Mouse (Mus musculus): Measurements from ENCODE around the gene Lpp. TPM values are rescaled to one million over a fixed set of nuclear protein-coding genes. Genes with fewer than 3 reads are reported as not detected.

Lpp gene
- polyA plus RNA-seq, 1 experiment from 2014 or later: 11.9 TPM

DNA sequence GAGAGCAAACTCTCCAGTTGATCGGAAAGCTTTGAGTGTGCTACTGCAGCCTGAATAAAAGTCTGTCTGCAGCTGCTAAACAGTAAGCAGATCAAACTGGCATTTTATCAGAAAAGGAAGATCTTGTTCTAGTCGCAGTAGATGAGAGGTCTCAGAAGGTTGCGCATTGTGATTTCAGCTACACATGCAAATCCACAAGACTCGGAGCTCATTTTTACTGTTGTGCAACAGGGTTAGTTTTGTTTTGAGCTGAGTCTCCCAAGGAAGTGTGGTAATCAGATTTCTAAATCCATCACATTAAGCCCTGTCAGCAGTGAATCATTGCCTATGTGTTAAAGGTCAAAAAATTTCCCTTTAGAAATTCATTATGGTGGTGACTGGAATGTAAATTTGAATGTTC lies 540.4 kb downstream of the Lpp start:
- no peak overlapping the region for H3K4me2 ChIP-seq
- H3K4me3 ChIP-seq: no peak overlapping the region
- no peak overlapping the region for H3K9ac ChIP-seq
- no peaks in the 10 kb centered on the region for H3K9me3 ChIP-seq
- no peak for ATAC-seq (ENCODE audit: low FRiP score)
- 84% methylated on average over 4 of the region's 4 CpGs for WGBS
- no peaks in the 10 kb centered on the region for H3K27me3 ChIP-seq
- no peak overlapping the region for H3K27ac ChIP-seq
- H3K36me3 ChIP-seq: no peaks in the 10 kb centered on the region
- 0 out of 2 replicates have a peak, but pooled peaks cover 2% of the 10 kb centered on the region for H3K4me1 ChIP-seq (replicated peaks)

DNA sequence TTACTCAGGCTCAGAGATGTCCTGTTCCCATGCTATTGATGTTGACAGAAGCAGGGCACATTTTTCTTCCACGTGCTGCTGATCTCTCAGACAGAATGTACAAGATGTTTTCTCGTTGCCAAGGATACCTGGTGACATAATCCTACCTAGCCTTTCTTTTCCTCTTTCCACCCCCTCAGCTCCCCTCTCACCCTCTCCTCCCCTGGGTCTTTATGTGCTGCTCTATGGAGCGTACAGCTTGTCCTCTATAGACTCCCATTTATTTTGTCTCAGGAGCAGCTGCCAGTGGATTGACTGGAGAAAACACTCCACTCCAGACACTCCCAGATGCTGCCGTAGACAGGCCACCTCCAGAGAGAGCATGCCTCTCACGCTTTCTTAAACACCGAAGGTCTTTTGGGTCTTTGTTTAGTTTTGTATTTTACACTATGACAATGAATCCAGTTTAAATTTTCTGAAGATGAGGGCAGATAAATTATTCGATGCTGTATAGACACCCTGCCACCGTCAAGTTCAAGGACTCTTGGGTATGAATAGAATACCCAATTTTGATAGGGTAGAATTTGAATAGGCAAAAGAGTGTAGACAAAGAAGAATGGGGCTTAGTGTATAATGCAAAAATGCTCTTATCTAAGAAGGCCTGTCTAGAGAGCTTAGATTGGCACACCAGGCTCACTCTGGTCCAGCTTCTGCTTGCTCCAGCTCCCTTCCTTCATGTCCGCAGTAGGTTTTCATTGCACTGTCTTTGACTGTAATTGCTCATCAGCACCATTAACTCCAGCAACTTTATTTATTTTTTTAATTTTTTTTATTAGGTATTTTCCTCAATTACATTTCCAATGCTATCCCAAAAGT lies 548.2 kb downstream of the Lpp start:
- Histone ChIP-seq H3K4me2 (no peak overlapping the region), H3K27ac (no peak overlapping the region), H3K9me3 (no peaks in the 10 kb centered on the region), H3K4me1 (replicated peaks) (peaks cover 16% of the 10 kb centered on the region), H3K9ac (no peak overlapping the region), H3K4me3 (no peak overlapping the region), H3K27me3 (no peaks in the 10 kb centered on the region), H3K36me3 (no peaks in the 10 kb centered on the region)
- 29% methylated on average over 9 of the region's 9 CpGs for WGBS
- ATAC-seq (ENCODE audit: low FRiP score): peak; percentile 77

DNA sequence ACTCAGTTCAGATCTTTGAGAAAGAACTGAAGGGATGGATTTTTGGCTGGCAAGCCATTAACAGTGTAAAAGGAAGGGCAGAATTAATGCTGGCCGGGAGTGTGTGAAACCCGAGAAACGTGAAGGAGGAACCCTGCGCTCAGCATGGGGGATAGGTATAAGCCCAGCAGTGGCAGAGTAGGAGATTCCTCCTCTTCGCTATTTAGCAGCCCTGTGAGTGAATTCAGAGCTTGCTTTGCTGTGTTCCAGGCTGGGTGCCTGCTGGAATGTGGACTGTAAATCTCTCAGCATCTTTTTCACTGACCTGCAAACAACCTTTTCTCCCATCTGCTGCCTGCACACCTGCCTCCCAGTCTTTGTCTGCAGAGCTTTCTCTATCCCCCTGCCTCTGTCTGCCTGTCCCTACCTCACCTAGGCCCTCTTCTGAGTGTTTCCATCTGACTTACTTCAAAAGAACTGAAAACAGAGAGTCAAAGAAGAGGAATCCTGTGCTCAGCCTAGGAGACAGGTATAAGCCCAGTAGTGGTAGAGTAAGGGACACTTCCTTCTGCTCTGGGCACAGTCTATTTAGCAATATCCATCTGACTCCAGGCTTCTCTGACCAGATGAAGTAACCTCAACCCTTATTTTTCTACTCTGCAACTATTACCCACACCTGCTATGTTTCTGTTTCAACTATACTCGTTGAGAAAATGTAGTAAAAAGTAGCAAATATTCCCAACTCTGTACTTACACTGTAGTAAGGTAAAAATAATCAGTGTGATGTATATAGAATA lies 550.4 kb downstream of the Lpp start:
- 35% methylated on average over 6 of the region's 6 CpGs for WGBS
- Histone ChIP-seq H3K27me3 (no peaks in the 10 kb centered on the region), H3K4me3 (no peak overlapping the region), H3K9ac (no peak overlapping the region), H3K27ac (no peak overlapping the region), H3K4me1 (replicated peaks) (peaks cover 16% of the 10 kb centered on the region), H3K36me3 (no peaks in the 10 kb centered on the region), H3K9me3 (no peaks in the 10 kb centered on the region), H3K4me2 (no peak overlapping the region)
- no peak for ATAC-seq (ENCODE audit: low FRiP score)

DNA sequence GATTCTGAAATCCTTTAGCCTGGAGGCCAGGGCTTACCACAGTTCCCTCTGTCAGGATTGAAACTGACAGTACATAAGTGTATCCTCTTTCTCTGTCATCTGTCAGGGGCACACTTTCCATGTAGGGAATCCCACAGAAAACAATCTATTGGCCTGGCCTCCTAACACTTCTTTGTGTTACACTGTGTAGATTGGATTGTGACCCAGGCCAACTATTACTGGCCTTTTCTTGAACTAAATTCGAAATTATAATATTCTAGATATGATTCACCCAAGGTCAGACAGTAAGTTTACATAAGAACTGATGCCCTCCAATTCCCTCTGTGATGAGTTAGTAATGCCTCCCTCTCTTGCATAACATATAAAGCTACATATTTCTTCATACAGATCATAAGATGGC lies 553.0 kb downstream of the Lpp start:
- no peaks in the 10 kb centered on the region for H3K27me3 ChIP-seq
- H3K4me1 ChIP-seq (replicated peaks): peaks cover 14% of the 10 kb centered on the region
- H3K4me3 ChIP-seq: no peak overlapping the region
- ATAC-seq (ENCODE audit: low FRiP score): no peak
- H3K9me3 ChIP-seq: no peaks in the 10 kb centered on the region
- 79% methylated on average over 1 of the region's 1 CpGs for WGBS
- no peak overlapping the region for H3K4me2 ChIP-seq
- no peak overlapping the region for H3K9ac ChIP-seq
- H3K27ac ChIP-seq: no peak overlapping the region
- H3K36me3 ChIP-seq: no peaks in the 10 kb centered on the region

DNA sequence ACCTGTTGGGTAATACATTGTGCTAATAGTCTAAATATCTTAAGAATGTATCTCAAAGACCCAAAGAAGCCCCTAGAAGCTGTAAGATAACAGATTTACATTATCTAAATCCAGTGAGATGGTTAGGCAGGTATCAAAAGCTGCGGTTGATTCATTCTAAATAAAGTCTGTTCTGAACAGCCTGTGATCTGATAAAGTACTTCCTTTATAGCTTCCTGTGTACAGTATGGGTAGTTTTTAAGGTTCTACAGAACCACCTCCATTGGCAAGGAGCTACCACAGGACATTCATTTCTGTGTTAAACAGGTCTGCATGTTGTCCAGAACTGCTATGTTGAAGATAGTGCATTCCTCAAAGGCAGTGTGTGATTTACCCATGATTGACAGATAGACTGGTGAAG lies 554.2 kb downstream of the Lpp start:
- Histone ChIP-seq H3K4me1 (replicated peaks) (peaks cover 10% of the 10 kb centered on the region), H3K9ac (no peak overlapping the region), H3K9me3 (no peaks in the 10 kb centered on the region), H3K4me2 (no peak overlapping the region), H3K27ac (no peak overlapping the region), H3K4me3 (no peak overlapping the region), H3K36me3 (no peaks in the 10 kb centered on the region), H3K27me3 (no peaks in the 10 kb centered on the region)
- WGBS: 97% methylated on average over 1 of the region's 1 CpGs
- ATAC-seq (ENCODE audit: low FRiP score): no peak

DNA sequence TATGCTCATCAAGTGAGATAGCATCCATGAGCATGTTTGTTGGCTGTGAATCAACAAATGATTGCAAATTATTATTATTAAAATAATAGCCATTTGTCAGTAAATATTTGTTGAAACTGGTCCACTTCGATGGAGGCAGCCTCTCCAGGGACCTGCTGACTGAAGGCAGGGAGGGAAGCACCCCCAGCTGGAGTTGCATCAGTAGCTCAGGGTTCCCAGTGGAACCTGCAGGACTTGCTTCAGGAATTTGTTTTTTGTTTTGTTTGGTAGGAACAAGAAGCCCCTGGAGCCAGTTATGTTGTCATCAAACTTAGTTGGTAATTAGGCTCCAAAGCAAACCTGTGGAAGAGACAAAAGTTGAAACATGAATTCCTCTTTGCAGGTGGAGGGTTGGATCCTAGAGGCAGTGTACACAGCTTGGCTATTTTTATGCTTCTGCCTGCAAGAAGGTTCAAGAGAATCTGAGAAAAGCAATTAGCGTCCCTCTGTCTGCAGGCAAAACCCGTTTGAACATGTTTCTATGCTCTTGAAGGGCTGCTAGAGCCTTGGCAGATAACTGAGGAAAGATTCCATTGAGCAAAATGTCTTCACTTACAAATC lies 554.9 kb downstream of the Lpp start:
- no peaks in the 10 kb centered on the region for H3K27me3 ChIP-seq
- ATAC-seq (ENCODE audit: low FRiP score): no peak
- H3K4me2 ChIP-seq: no peak overlapping the region
- no peaks in the 10 kb centered on the region for H3K9me3 ChIP-seq
- H3K4me1 ChIP-seq (replicated peaks): peaks cover 10% of the 10 kb centered on the region
- H3K4me3 ChIP-seq: no peak overlapping the region
- no peak overlapping the region for H3K9ac ChIP-seq
- no peak overlapping the region for H3K27ac ChIP-seq
- 80% methylated on average over 3 of the region's 3 CpGs for WGBS
- no peaks in the 10 kb centered on the region for H3K36me3 ChIP-seq

DNA sequence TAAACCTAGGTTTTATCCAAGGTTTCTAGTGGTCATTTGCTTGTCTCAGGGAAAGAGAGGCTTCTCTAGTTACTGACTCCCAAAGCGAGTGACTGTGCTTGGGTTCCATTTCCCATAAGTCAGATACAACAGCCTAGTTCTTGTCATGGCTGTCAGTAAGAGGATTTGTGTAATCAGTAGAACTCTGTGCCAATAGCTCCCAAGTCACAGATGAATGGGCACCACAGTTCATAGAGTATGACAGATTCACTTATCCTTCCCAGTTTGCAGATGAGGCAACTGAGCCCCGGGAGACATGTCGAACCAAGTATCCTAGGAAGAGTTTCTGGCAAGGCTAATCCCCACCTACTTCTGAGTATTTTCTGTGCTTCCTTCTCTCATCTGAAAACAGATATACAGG lies 556.0 kb downstream of the Lpp start:
- H3K9ac ChIP-seq: no peak overlapping the region
- no peaks in the 10 kb centered on the region for H3K27me3 ChIP-seq
- no peaks in the 10 kb centered on the region for H3K36me3 ChIP-seq
- H3K9me3 ChIP-seq: no peaks in the 10 kb centered on the region
- peaks cover 3% of the 10 kb centered on the region; the same call in 1 of the 2 replicates for H3K4me1 ChIP-seq (replicated peaks)
- no peak overlapping the region for H3K27ac ChIP-seq
- H3K4me3 ChIP-seq: no peak overlapping the region
- 87% methylated on average over 3 of the region's 3 CpGs for WGBS
- ATAC-seq (ENCODE audit: low FRiP score): no peak
- no peak overlapping the region for H3K4me2 ChIP-seq

DNA sequence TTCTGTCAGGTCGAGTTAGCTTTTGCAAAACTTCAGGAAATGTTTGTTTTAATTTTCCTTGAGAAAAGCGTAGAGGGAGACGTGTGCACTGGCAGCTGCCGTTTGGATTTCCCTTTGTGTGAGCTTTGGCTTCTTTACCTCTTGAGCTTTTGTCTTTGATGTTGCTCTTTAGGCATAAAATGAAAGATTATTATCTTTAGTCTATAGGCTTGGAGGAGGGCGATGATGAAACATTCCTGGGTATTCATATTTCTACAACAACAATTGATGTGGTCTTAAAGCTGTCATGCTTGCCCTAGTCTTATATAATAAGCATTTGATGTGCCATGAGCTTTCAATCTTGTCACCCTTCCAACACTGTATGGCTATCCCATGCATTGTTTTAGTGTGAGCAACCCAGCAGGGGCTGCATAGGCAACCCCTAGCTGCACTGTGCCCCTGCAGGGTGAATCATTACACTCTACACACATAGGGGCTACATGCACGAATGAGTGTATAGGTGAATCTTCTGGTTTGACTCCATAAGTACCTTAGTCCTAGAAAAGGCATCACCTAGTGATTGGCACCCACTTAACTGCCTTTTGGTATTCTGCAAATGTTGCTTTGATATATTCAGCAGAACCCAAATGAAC lies 556.9 kb downstream of the Lpp start:
- Histone ChIP-seq H3K4me2 (no peak overlapping the region), H3K36me3 (no peaks in the 10 kb centered on the region), H3K27ac (no peak overlapping the region), H3K9me3 (no peaks in the 10 kb centered on the region), H3K27me3 (no peaks in the 10 kb centered on the region), H3K9ac (no peak overlapping the region), H3K4me1 (replicated peaks) (peaks cover 3% of the 10 kb centered on the region; the same call in 1 of the 2 replicates), H3K4me3 (no peak overlapping the region)
- no peak for ATAC-seq (ENCODE audit: low FRiP score)
- WGBS: 50% methylated on average over 6 of the region's 6 CpGs

DNA sequence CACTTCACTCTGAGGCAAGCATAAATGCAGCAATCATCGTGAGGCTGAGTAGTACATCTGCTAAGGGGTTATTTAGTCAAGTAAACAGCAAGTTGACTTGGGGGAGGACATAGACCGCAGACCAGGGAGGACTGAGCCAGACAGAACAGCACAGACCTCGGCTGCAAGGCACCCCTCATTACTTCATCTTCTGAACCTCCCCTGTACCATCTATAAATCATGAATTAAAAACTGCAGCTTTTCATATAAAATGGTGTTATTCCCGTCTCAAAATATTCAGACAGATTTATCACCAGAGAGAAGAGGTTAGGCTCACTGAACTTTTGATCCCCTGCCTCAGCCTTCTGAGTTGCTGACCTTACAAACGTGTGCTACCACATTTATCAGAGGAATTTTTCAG lies 558.6 kb downstream of the Lpp start:
- H3K27ac ChIP-seq: no peak overlapping the region
- no peak overlapping the region for H3K4me3 ChIP-seq
- ATAC-seq (ENCODE audit: low FRiP score): no peak
- H3K4me1 ChIP-seq (replicated peaks): peaks cover 3% of the 10 kb centered on the region; the same call in 1 of the 2 replicates
- 61% methylated on average over 5 of the region's 5 CpGs for WGBS
- no peak overlapping the region for H3K9ac ChIP-seq
- H3K9me3 ChIP-seq: no peaks in the 10 kb centered on the region
- H3K36me3 ChIP-seq: no peaks in the 10 kb centered on the region
- H3K27me3 ChIP-seq: no peaks in the 10 kb centered on the region
- H3K4me2 ChIP-seq: no peak overlapping the region

DNA sequence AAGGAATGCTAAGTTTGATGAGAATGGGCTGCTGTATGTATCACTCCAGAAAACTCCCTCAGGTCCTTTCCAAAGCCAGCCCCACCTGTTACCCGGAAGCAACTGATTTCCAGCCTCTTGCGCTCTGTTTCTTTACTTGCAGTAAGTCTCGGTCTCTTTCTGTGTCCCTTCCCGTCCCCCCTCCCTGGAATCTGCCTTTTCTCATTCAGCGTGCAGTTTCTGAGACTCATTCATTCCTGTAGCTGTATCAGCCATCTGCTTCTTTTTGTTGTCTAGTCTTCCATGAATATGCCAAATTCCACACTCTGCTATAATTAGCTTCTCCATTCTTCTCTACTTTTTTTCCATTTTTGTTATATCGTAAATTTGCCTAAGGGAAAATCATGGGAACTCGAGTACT lies 561.7 kb downstream of the Lpp start:
- Histone ChIP-seq H3K27ac (no peak overlapping the region), H3K4me2 (no peak overlapping the region), H3K27me3 (no peaks in the 10 kb centered on the region), H3K4me1 (replicated peaks) (peaks cover 3% of the 10 kb centered on the region; the same call in 1 of the 2 replicates), H3K9me3 (no peaks in the 10 kb centered on the region), H3K36me3 (no peaks in the 10 kb centered on the region), H3K4me3 (no peak overlapping the region), H3K9ac (no peak overlapping the region)
- no peak for ATAC-seq (ENCODE audit: low FRiP score)
- WGBS: 71% methylated on average over 7 of the region's 7 CpGs

DNA sequence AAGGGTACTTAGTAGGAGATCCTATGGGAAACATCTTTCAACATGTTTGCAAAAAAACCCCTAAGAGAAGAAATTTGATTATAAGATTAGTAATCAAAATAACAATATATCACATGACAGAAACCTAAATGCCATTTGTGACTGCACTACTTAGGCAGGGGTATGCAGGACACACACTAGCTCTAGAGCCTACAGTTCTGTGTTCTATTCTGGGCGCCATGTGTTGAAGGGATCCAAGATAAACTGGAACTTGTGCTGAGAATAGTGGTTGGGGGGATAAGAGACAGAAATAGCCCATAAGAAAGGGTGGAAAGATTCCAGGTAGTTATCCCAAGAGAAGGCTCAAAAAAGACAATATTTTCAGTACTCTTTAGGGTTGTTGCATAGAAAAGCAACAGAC lies 565.4 kb downstream of the Lpp start:
- no peaks in the 10 kb centered on the region for H3K9me3 ChIP-seq
- no peak for ATAC-seq (ENCODE audit: low FRiP score)
- H3K4me1 ChIP-seq (replicated peaks): no peaks in the 10 kb centered on the region
- no peak overlapping the region for H3K4me3 ChIP-seq
- H3K27ac ChIP-seq: no peak overlapping the region
- H3K27me3 ChIP-seq: no peaks in the 10 kb centered on the region
- 92% methylated on average over 1 of the region's 1 CpGs for WGBS
- no peak overlapping the region for H3K9ac ChIP-seq
- H3K4me2 ChIP-seq: no peak overlapping the region
- H3K36me3 ChIP-seq: no peaks in the 10 kb centered on the region
